Mouse (Mus musculus): ENCODE measurements at regions not wholly inside any gene's neighbourhood (a gene's known extent, or its start where the extent isn't known, plus 50 kb on each side); places are given as distances from the start of the nearest gene placed in this dataset.

DNA sequence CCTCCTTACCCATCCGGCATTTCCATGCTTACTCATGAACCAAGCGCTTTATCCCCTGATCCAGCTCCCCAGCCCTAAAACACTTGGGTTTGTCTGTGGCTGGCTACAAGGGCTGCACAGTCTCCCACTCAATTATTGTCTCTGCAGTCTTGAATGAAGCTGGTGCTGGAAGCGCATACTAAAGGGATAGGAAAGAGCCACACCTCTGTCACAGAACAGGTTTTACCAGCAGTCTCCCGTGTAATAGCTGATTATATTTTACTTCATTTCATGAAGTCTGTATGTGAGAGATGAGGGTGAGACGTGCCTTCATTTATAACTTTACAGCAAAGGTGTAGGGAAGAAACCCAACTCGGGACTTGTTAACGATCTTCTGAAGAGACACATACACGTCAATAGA is 167.0 kb upstream of the Adgrl2 start:
- WGBS: 78% methylated on average over 8 of the region's 8 CpGs
- H3K4me1 ChIP-seq: no peaks in the 10 kb centered on the region
- 0 out of 2 replicates have a peak, but pooled peaks cover 2% of the 10 kb centered on the region for H3K27me3 ChIP-seq
- H3K27ac ChIP-seq: no peak overlapping the region
- no peak overlapping the region for H3K4me3 ChIP-seq
- no peaks in the 10 kb centered on the region for H3K36me3 ChIP-seq
- no peak overlapping the region for H3K9ac ChIP-seq
- H3K4me2 ChIP-seq (replicated peaks): no peak overlapping the region
- H3K9me3 ChIP-seq: no peaks in the 10 kb centered on the region
- ATAC-seq (ENCODE audit: low FRiP score, low read depth): no peak

DNA sequence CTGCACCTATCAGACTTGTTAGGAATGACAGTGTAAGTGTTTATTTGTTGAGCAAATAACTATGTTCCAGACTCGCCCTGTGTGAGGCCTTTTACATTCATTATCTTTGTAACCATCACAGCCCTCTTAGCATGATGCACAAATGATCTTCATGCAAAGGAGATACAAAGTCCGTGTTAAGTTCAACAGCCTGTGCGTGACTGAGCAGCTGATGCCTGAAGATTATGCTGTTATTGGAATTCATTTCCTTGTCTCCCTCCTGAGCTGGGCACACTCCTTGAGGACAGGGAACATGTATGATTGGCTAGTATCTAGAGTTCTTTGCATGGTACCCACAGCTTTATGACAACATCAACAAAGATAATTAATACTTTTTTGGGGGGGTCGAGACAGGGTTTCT is 162.0 kb upstream of the Adgrl2 start:
- Histone ChIP-seq H3K4me1 (no peaks in the 10 kb centered on the region), H3K4me2 (replicated peaks) (no peak overlapping the region), H3K27me3 (0 out of 2 replicates have a peak, but pooled peaks cover 6% of the 10 kb centered on the region), H3K27ac (no peak overlapping the region), H3K36me3 (no peaks in the 10 kb centered on the region), H3K9ac (no peak overlapping the region), H3K4me3 (no peak overlapping the region), H3K9me3 (no peaks in the 10 kb centered on the region)
- 84% methylated on average over 4 of the region's 4 CpGs for WGBS
- no peak for ATAC-seq (ENCODE audit: low FRiP score, low read depth)

DNA sequence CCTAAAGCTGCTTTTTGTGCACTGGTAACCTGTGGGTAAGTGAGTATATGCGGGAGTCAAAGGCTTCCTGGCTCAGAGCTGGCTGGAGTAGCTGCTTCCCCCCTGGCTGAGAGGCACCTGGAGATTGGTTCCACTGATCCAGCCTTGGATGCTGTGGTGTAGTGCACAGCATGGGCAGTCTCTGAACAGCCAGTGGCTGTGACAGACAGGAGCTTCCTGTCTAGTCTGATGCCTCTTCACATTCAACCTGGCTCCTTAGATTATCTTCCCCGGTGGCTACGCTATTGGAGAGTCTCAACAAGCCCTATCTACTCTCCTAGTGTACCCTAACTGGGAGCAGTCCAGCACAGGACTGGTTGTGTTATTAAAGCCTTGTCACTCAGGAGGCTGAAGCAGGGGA is 160.4 kb upstream of the Adgrl2 start:
- H3K4me3 ChIP-seq: no peak overlapping the region
- ATAC-seq (ENCODE audit: low FRiP score, low read depth): no peak
- no peak overlapping the region for H3K9ac ChIP-seq
- no peaks in the 10 kb centered on the region for H3K9me3 ChIP-seq
- H3K4me2 ChIP-seq (replicated peaks): no peak overlapping the region
- H3K4me1 ChIP-seq: no peaks in the 10 kb centered on the region
- 0 out of 2 replicates have a peak, but pooled peaks cover 6% of the 10 kb centered on the region for H3K27me3 ChIP-seq
- no peak overlapping the region for H3K27ac ChIP-seq
- WGBS: 84% methylated on average over 3 of the region's 3 CpGs
- H3K36me3 ChIP-seq: no peaks in the 10 kb centered on the region

DNA sequence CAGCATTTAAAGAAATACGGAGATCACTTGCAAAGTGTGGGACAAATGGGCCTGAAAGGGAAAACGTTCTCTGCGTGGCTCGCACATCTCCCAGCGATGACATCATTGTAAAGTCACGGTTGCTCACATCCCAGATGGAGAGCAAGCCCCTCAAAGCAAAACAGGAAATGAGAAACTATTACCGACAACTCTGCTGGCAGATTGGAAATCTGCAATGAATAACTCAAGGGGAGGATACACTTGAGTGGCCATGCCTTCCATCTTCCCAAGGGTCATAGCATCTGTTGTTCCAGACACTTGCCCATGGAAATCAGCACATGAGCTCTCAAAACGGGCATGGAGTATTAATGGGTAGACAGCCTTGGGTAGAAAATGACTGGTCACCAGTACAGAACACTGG is 158.3 kb upstream of the Adgrl2 start:
- WGBS: 62% methylated on average over 8 of the region's 8 CpGs

DNA sequence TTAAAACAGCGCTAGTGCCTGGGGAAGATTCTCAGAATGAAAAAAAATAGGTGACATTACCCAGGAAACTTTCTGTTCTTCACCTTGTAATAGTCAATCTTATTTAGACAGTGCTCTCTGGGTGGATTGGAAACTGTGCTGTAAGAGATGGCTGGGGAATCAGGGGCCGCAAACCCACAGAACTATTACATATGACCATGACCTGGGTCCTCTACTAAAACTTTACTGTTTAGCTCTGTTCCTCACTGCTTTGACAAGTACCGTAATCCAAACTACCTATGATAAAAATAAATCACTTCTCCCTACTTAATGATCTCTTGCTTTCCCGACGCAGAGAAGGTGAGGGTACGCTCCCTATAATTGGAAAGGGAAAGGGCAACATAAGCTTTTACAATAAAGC is 157.6 kb upstream of the Adgrl2 start:
- Histone ChIP-seq H3K4me2 (replicated peaks) (no peak overlapping the region), H3K4me3 (no peak overlapping the region), H3K27ac (no peak overlapping the region), H3K9me3 (no peaks in the 10 kb centered on the region), H3K27me3 (0 out of 2 replicates have a peak, but pooled peaks cover 6% of the 10 kb centered on the region), H3K9ac (no peak overlapping the region), H3K36me3 (no peaks in the 10 kb centered on the region), H3K4me1 (no peaks in the 10 kb centered on the region)
- no peak for ATAC-seq (ENCODE audit: low FRiP score, low read depth)
- 74% methylated on average over 6 of the region's 6 CpGs for WGBS

More for the DNA sequence above, 158.3 kb upstream of the Adgrl2 start:
- ATAC-seq (ENCODE audit: low FRiP score, low read depth): no peak
- no peak overlapping the region for H3K27ac ChIP-seq
- H3K4me2 ChIP-seq (replicated peaks): no peak overlapping the region
- 0 out of 2 replicates have a peak, but pooled peaks cover 6% of the 10 kb centered on the region for H3K27me3 ChIP-seq
- no peaks in the 10 kb centered on the region for H3K4me1 ChIP-seq
- H3K9me3 ChIP-seq: no peaks in the 10 kb centered on the region
- no peaks in the 10 kb centered on the region for H3K36me3 ChIP-seq
- H3K9ac ChIP-seq: no peak overlapping the region
- no peak overlapping the region for H3K4me3 ChIP-seq

DNA sequence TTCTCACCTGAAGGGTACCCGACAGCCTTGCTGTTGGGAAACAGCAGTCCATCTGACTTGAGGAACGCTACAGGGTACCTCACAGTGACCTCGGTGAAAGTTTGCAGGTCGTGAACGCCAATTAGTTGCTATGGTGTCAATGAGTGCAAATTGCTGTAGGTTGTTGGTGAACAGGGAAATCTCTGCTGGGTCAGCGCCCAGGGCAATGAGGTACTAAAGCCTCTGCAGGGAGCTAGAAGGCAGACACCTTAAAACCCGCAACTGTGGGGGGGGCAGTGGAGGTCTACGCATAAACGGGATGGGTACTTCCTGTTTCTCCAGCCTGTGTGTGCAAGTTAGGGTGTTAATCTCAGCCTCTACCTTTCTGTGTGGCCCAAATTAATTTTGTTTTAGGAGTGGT is 156.3 kb upstream of the Adgrl2 start:
- 16% methylated on average over 9 of the region's 9 CpGs for WGBS

DNA sequence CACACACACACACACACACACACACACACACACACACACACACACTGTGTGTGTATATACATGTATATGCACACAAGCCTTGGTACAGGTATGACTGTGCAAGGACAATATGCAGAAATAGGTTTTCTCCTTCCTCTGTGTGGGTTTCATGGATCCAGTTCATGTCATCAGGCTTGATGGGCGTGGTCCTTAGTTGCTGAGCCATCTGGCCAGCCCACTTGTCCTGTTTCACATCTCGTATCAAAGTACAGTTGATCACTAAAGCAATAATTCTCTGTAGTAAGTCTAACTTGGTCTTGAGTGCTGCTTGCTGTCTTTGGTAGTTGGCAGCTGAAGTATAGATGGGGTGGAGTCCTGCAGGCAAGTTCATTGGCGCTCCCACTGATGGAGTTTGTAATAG is 150.1 kb upstream of the Adgrl2 start:
- Histone ChIP-seq H3K9ac (no peak overlapping the region), H3K36me3 (no peaks in the 10 kb centered on the region), H3K4me2 (replicated peaks) (no peak overlapping the region), H3K4me1 (no peaks in the 10 kb centered on the region), H3K4me3 (no peak overlapping the region), H3K27ac (no peak overlapping the region), H3K9me3 (no peaks in the 10 kb centered on the region), H3K27me3 (0 out of 2 replicates have a peak, but pooled peaks cover 2% of the 10 kb centered on the region)
- no peak for ATAC-seq (ENCODE audit: low FRiP score, low read depth)
- 94% methylated on average over 3 of the region's 3 CpGs for WGBS

More for the DNA sequence above, 156.3 kb upstream of the Adgrl2 start:
- no peak overlapping the region for H3K9ac ChIP-seq
- H3K27me3 ChIP-seq: 0 out of 2 replicates have a peak, but pooled peaks cover 6% of the 10 kb centered on the region
- H3K9me3 ChIP-seq: no peaks in the 10 kb centered on the region
- H3K27ac ChIP-seq: no peak overlapping the region
- H3K4me2 ChIP-seq (replicated peaks): no peak overlapping the region
- no peak overlapping the region for H3K4me3 ChIP-seq
- H3K36me3 ChIP-seq: no peaks in the 10 kb centered on the region
- no peak for ATAC-seq (ENCODE audit: low FRiP score, low read depth)
- no peaks in the 10 kb centered on the region for H3K4me1 ChIP-seq

DNA sequence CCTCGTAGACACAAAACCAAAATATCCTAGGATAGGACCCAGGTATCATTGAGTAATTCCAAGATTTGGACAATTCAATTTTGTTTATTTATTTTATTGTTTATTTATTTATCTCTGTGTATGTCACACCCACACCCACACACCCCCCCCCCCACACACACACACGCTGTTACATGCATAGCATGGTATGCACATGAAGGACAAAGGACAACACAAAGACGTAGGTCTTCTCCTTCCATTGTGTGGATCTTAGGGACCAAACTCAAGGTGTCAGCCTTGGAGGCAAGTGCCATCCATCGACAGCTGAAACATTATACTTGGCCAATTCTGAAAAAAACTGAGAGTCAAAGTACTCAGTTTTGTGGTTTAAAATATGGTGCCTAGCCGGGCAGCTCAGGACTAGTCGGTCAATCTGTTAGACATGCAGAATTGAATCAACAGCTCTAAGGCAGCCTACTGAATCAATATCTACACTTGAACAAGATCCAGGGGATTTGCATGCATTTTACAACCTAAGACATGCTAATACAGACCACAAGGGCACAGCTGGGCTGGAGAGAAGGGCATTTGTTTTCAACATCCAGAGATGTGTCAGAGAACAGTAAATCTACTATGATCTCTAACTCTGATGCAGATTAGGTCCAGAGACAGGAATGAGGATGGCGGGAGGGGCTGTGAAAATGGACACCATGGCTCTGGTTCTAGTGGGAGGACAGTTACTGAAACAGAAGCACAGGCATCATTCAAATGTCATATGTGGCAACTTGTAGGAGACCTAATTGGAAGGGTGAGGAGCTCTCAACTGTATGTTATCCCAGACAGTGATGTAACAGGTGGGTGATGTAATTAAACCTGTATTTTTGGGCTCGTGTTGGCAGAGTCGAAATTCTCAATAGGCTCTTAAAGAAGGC is 143.9 kb upstream of the Adgrl2 start:
- no peak for ATAC-seq (ENCODE audit: low FRiP score, low read depth)
- no peak overlapping the region for H3K9ac ChIP-seq

DNA sequence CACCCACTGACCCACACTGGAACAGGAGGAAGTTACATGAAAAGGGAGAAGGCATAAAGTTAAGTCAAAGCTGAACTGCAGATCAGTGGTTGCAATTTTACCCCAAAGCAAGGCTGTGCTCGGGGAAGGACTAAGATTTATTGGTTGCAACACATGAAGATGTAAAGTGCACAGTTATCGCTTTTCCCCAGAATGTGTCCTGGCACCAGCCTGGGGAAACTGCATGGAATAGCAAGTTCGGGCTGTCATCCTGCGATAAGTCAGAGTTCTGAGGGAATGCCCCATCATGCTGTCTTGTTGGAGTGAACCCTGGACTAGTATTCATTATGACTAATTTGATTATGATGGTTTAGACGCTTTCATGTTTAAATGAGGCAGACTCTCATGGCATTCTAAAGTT is 128.5 kb upstream of the Adgrl2 start:
- no peak overlapping the region for H3K4me2 ChIP-seq (replicated peaks)
- H3K4me3 ChIP-seq: no peak overlapping the region
- no peak overlapping the region for H3K27ac ChIP-seq
- H3K27me3 ChIP-seq: no peaks in the 10 kb centered on the region
- no peaks in the 10 kb centered on the region for H3K36me3 ChIP-seq
- 70% methylated on average over 5 of the region's 5 CpGs for WGBS
- H3K4me1 ChIP-seq: peaks cover 26% of the 10 kb centered on the region
- H3K9ac ChIP-seq: no peak overlapping the region
- ATAC-seq (ENCODE audit: low FRiP score, low read depth): no peak
- no peaks in the 10 kb centered on the region for H3K9me3 ChIP-seq

More for the DNA sequence above, 143.9 kb upstream of the Adgrl2 start:
- 79% methylated on average over 9 of the region's 9 CpGs for WGBS
- no peaks in the 10 kb centered on the region for H3K36me3 ChIP-seq
- no peak overlapping the region for H3K4me2 ChIP-seq (replicated peaks)
- no peaks in the 10 kb centered on the region for H3K9me3 ChIP-seq
- H3K4me3 ChIP-seq: no peak overlapping the region
- H3K27me3 ChIP-seq: no peaks in the 10 kb centered on the region
- no peak overlapping the region for H3K27ac ChIP-seq
- no peaks in the 10 kb centered on the region for H3K4me1 ChIP-seq

DNA sequence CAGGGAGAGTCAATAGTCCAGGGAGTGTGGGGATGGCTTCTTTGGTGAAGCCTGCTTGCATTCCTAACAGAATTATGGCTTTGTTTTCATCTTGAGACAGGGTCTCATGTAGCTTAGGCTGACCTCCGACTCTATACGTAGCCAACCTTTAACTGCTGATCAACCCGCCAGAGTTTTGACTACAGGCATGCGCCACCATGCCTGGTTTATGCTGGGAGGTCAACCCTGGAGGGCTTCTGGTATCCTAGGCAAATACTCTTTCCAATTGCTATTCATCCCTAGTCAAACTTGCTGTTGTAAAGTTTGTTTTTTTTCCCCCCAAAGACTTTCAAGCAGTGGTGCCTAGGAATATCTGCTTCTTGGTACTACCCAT is 127.3 kb upstream of the Adgrl2 start:
- H3K36me3 ChIP-seq: no peaks in the 10 kb centered on the region
- no peak overlapping the region for H3K4me2 ChIP-seq (replicated peaks)
- H3K27ac ChIP-seq: peak overlapping the region; percentile 6; the same call in 1 of the 2 replicates
- ATAC-seq (ENCODE audit: low FRiP score, low read depth): no peak
- no peak overlapping the region for H3K4me3 ChIP-seq
- no peaks in the 10 kb centered on the region for H3K9me3 ChIP-seq
- peaks cover 26% of the 10 kb centered on the region for H3K4me1 ChIP-seq
- H3K27me3 ChIP-seq: no peaks in the 10 kb centered on the region
- 74% methylated on average over 4 of the region's 4 CpGs for WGBS
- no peak overlapping the region for H3K9ac ChIP-seq

DNA sequence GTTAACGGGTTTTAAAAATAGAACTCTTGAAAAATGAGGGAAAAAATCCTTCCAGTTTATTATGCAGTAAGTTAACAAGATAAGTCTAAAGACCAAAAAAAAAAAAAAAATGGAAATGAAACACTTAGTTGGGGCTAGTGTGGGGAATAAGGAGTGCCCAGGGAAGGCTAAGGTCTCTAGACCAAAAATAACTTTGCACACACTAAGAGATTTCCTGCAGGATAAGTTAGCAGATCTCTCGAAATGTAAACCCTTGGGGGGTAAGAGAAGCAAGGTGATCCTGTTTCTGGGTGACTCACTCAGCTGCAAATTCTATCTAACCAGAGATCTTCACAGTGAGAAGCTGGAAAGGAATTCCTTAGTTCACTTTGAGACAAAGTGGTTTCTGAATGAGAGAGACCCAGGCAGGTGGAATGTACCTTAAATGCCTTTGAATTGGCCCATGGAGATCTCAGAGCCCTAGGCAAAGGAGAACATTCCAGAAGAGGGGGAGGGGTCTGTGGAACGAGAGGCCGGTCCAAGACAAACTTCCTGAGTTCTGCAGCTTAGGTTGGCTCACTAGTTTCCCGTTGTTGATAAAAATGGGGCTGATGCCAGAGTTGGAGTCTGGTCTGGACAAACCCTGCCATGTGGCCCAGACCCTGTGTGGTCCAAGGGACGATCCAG is 126.8 kb upstream of the Adgrl2 start:
- H3K4me1 ChIP-seq: peaks cover 31% of the 10 kb centered on the region
- H3K4me2 ChIP-seq (replicated peaks): no peak overlapping the region
- H3K36me3 ChIP-seq: no peaks in the 10 kb centered on the region
- peak overlapping the region; percentile 6; the same call in 1 of the 2 replicates for H3K27ac ChIP-seq
- H3K4me3 ChIP-seq: no peak overlapping the region
- peak; percentile 66; the same call in 1 of the 2 replicates for ATAC-seq (ENCODE audit: low FRiP score, low read depth)
- no peak overlapping the region for H3K9ac ChIP-seq
- H3K27me3 ChIP-seq: no peaks in the 10 kb centered on the region
- 35% methylated on average over 6 of the region's 6 CpGs for WGBS
- no peaks in the 10 kb centered on the region for H3K9me3 ChIP-seq

DNA sequence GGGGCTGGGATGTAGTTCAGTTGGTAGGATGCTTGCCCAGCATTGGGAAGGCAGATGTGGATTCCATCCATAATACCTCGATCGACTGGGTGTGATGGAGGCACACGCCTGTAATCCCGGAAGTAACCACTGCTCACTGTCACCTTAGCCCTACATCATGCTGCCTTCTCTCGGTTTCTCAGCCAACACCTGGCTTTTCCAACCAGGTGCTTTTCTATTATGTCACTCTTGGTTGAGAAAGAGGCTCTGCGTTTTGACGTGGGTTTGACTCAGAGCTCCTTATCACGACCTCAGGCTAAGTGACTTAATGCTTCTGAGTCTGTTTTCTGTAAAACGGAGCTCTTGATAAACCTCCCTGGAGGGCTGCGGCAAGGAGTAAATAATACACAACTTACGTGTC is 126.2 kb upstream of the Adgrl2 start:
- Histone ChIP-seq H3K4me1 (peaks cover 36% of the 10 kb centered on the region), H3K4me3 (no peak overlapping the region), H3K36me3 (no peaks in the 10 kb centered on the region), H3K9me3 (no peaks in the 10 kb centered on the region), H3K9ac (no peak overlapping the region), H3K27me3 (no peaks in the 10 kb centered on the region), H3K27ac (no peak overlapping the region; the same call in 1 of the 2 replicates), H3K4me2 (replicated peaks) (no peak overlapping the region)
- 66% methylated on average over 11 of the region's 11 CpGs for WGBS
- ATAC-seq (ENCODE audit: low FRiP score, low read depth): no peak

Data from limb, embryonic 13.5 days (tissue).